8 mouse cellular contexts compared by ENCODE assay signal in genomic region chr16:28752638-28753118, GRCm38 (mm10). TPM values are rescaled to one million over a fixed set of nuclear protein-coding genes. Genes with fewer than 3 reads are reported as not detected.
DNase-seq lines count a peak whose midpoint lies in the region; ATAC-seq and TF ChIP-seq lines count a peak whose summit lies in the region.

TSS of gene Fgf12 (minus strand) at chr16:28753068.

- H3K4me3 ChIP-seq in heart, adult 2 months = peak within 1 kb of the TSS; percentile 23
- H3K4me3 ChIP-seq in heart, embryonic 10.5 days = peak within 1 kb of the TSS; percentile 59
- peak within 1 kb of the TSS; percentile 55 for H3K4me3 ChIP-seq in midbrain, embryonic 15.5 days

- H3K27me3 ChIP-seq in heart, adult 2 months (ENCODE audit: control insufficient read depth, insufficient read depth, low read length) = no peaks in the 10 kb centered on the region
- no peaks in the 10 kb centered on the region for H3K27me3 ChIP-seq in heart, embryonic 10.5 days (ENCODE audit: insufficient read depth, poor library complexity, severe bottlenecking)
- H3K27me3 ChIP-seq in midbrain, embryonic 15.5 days (replicated peaks) = no peaks in the 10 kb centered on the region

- TF ChIP-seq EP300 in heart, adult 2 months (IDR thresholded peaks at IDR 0.05; ENCODE audit: insufficient read depth, low read depth, low read length) = no peak

- no peak for TF ChIP-seq CTCF in heart, adult 2 months (IDR thresholded peaks at IDR 0.05)

- intact Hi-C loops in heart, adult 2 months (cut with DNase I) = no loop called here

- ATAC-seq in midbrain, embryonic 15.5 days (replicated peaks) = peak; percentile 77

- WGBS in heart, adult 2 months = under 1% methylated on average over 16 of the region's 16 CpGs
- 2% methylated on average over 16 of the region's 16 CpGs for WGBS in heart, embryonic 10.5 days
- WGBS in midbrain, embryonic 15.5 days = 1% methylated on average over 16 of the region's 16 CpGs

- peaks cover 2% of the 10 kb centered on the region; the same call in 1 of the 2 replicates for H3K4me1 ChIP-seq in heart, adult 2 months (ENCODE audit: control insufficient read depth, insufficient read depth, low read length)
- H3K4me1 ChIP-seq in heart, embryonic 10.5 days = peaks cover 4% of the 10 kb centered on the region; the same call in 1 of the 2 replicates
- H3K4me1 ChIP-seq in midbrain, embryonic 15.5 days = 0 out of 2 replicates have a peak, but pooled peaks cover 9% of the 10 kb centered on the region

- no peaks in the 10 kb centered on the region for H3K79me2 ChIP-seq in heart, adult 2 months (replicated peaks; ENCODE audit: control insufficient read depth, insufficient read depth, low read length)

- no peak within 1 kb of the TSS; the same call in 1 of the 2 replicates for H3K27ac ChIP-seq in heart, adult 2 months
- no peak within 1 kb of the TSS; the same call in 1 of the 2 replicates for H3K27ac ChIP-seq in heart, embryonic 10.5 days
- H3K27ac ChIP-seq in midbrain, embryonic 15.5 days = peak within 1 kb of the TSS; percentile 80

- no peaks in the 10 kb centered on the region for H3K36me3 ChIP-seq in heart, adult 2 months (ENCODE audit: control insufficient read depth, insufficient read depth, low read length)
- no peaks in the 10 kb centered on the region for H3K36me3 ChIP-seq in heart, embryonic 10.5 days
- no peaks in the 10 kb centered on the region for H3K36me3 ChIP-seq in midbrain, embryonic 15.5 days (replicated peaks)

- H3K4me2 ChIP-seq in midbrain, embryonic 15.5 days = peak within 1 kb of the TSS; percentile 81

- H3K9me3 ChIP-seq in heart, embryonic 10.5 days = no peaks in the 10 kb centered on the region
- H3K9me3 ChIP-seq in midbrain, embryonic 15.5 days = no peaks in the 10 kb centered on the region

- DNase-seq in heart, adult 2 months = peak; percentile 2 to 15
- no peak for DNase-seq in heart, adult 11 months
- DNase-seq in cerebellum, adult 9-10 months = peak; percentile 71
- no peak for DNase-seq in heart, embryonic 10.5 days (ENCODE audit: low spot score)
- DNase-seq in layer of hippocampus, postnatal 10 days (ENCODE audit: low spot score in 2 of 2) = peak; percentile 34 to 54
- DNase-seq in retina, postnatal 1 day = no peak
- DNase-seq in thymus, postnatal 25 days = no peak

- TF ChIP-seq POLR2A in heart, adult 2 months (IDR thresholded peaks at IDR 0.05; ENCODE audit: insufficient read depth, low read depth, low read length) = no peak

- H3K9ac ChIP-seq in heart, adult 2 months (ENCODE audit: low read depth, low read length) = no peak within 1 kb of the TSS
- H3K9ac ChIP-seq in midbrain, embryonic 15.5 days = peak within 1 kb of the TSS; percentile 64

RNA-seq across cellular contexts. Expression of gene Fgf12, which starts in this region (rescaled TPM):
- total RNA-seq in heart, adult 2 months (2021) = 10 to 100 TPM in 1 of 2 experiments, 1 to 10 TPM in 1; 9.2 to 11.3 TPM
- 8.9 and 17.6 TPM in 2 replicates for polyA plus RNA-seq in heart, adult 2 months (2012; rRNA removed)
- polyA plus RNA-seq in heart, embryonic 10.5 days (2016; fragmentation: Nextera tagmentation; extraction: Ambion mirVana) = 2.0 and 2.2 TPM in 2 replicates
- 100 to 1,000 TPM; 152 to 153 TPM for total RNA-seq in layer of hippocampus, postnatal 10 days (2021)
- polyA plus RNA-seq in midbrain, embryonic 15.5 days (2015; fragmentation: Nextera tagmentation; extraction: Ambion mirVana) = 33.2 and 34.6 TPM in 2 replicates

Comparison
In these comparisons a context has a peak if more than half of its experiments do, and no peak if none do; other contexts are left out.
1. RNA of gene Fgf12 (total RNA-seq): 152 to 153 TPM in layer of hippocampus, postnatal 10 days; 9.2 to 11.3 TPM in heart, adult 2 months; every median in the first group is over 10 times any median in the second.
2. DNase-seq: peak in heart, adult 2 months (2 of 2), cerebellum, adult 9-10 months (single experiment) and layer of hippocampus, postnatal 10 days (2 of 2); none in heart, adult 11 months (single experiment), heart, embryonic 10.5 days (single experiment), retina, postnatal 1 day (single experiment) and thymus, postnatal 25 days (single experiment).
3. Peak in every context shown above with its lines, with median percentiles within 50 percentile points of each other: H3K4me3 ChIP-seq.